Mouse (Mus musculus): ENCODE measurements at regions not wholly inside any gene's neighbourhood (a gene's known extent, or its start where the extent isn't known, plus 50 kb on each side); places are given as distances from the start of the nearest gene placed in this dataset.

- ATAC-seq (ENCODE audit: insufficient read depth, low FRiP score) = no peak
- Histone ChIP-seq H3K9me3 (replicated peaks; ENCODE audit: control insufficient read depth, low read length) (no peaks in the 10 kb centered on the region), H3K36me3 (ENCODE audit: control insufficient read depth, insufficient read depth, low read length) (no peaks in the 10 kb centered on the region), H3K9ac (ENCODE audit: low read length) (no peak overlapping the region), H3K27me3 (ENCODE audit: control insufficient read depth, insufficient read depth, low read length) (no peaks in the 10 kb centered on the region), H3K4me3 (replicated peaks; ENCODE audit: low read length) (no peak overlapping the region), H3K4me1 (ENCODE audit: control insufficient read depth, insufficient read depth, low read length) (peaks cover 8% of the 10 kb centered on the region; the same call in 1 of the 2 replicates), H3K4me2 (ENCODE audit: low read depth, low read length) (no peak overlapping the region), H3K27ac (ENCODE audit: low read length) (no peak overlapping the region)
- WGBS = 18% methylated on average over 1 of the region's 1 CpGs
Measured at GRCm38 (mm10) chr7:129862966-129863365, 271.3 kb downstream of the Wdr11 start.

GRCm38 (mm10) chr7:129865536-129865935 lies 273.9 kb downstream of the Wdr11 start:
- no peaks in the 10 kb centered on the region for H3K36me3 ChIP-seq (ENCODE audit: control insufficient read depth, insufficient read depth, low read length)
- H3K4me1 ChIP-seq (ENCODE audit: control insufficient read depth, insufficient read depth, low read length) = 0 out of 2 replicates have a peak, but pooled peaks cover 3% of the 10 kb centered on the region
- no peaks in the 10 kb centered on the region for H3K27me3 ChIP-seq (ENCODE audit: control insufficient read depth, insufficient read depth, low read length)
- WGBS = 66% methylated on average over 3 of the region's 3 CpGs
- no peak overlapping the region for H3K4me2 ChIP-seq (ENCODE audit: low read depth, low read length)
- H3K27ac ChIP-seq (ENCODE audit: low read length) = no peak overlapping the region
- no peak overlapping the region for H3K4me3 ChIP-seq (replicated peaks; ENCODE audit: low read length)
- no peak overlapping the region for H3K9ac ChIP-seq (ENCODE audit: low read length)
- H3K9me3 ChIP-seq (replicated peaks; ENCODE audit: control insufficient read depth, low read length) = no peaks in the 10 kb centered on the region
- no peak for ATAC-seq (ENCODE audit: insufficient read depth, low FRiP score)

GRCm38 (mm10) chr7:129872208-129872790 lies 280.6 kb downstream of the Wdr11 start:
- Histone ChIP-seq H3K27ac (ENCODE audit: low read length) (no peak overlapping the region), H3K4me1 (ENCODE audit: control insufficient read depth, insufficient read depth, low read length) (peaks cover 5% of the 10 kb centered on the region; the same call in 1 of the 2 replicates), H3K27me3 (ENCODE audit: control insufficient read depth, insufficient read depth, low read length) (no peaks in the 10 kb centered on the region), H3K4me2 (ENCODE audit: low read depth, low read length) (no peak overlapping the region), H3K36me3 (ENCODE audit: control insufficient read depth, insufficient read depth, low read length) (no peaks in the 10 kb centered on the region), H3K9ac (ENCODE audit: low read length) (no peak overlapping the region), H3K4me3 (replicated peaks; ENCODE audit: low read length) (no peak overlapping the region), H3K9me3 (replicated peaks; ENCODE audit: control insufficient read depth, low read length) (no peaks in the 10 kb centered on the region)
- WGBS = 81% methylated on average over 11 of the region's 11 CpGs
- no peak for ATAC-seq (ENCODE audit: insufficient read depth, low FRiP score)

- Histone ChIP-seq H3K9ac (ENCODE audit: low read length) (no peak overlapping the region), H3K4me1 (ENCODE audit: control insufficient read depth, insufficient read depth, low read length) (peaks cover 5% of the 10 kb centered on the region; the same call in 1 of the 2 replicates), H3K27ac (ENCODE audit: low read length) (peak overlapping the region; percentile 47), H3K4me3 (replicated peaks; ENCODE audit: low read length) (no peak overlapping the region), H3K27me3 (ENCODE audit: control insufficient read depth, insufficient read depth, low read length) (no peaks in the 10 kb centered on the region), H3K9me3 (replicated peaks; ENCODE audit: control insufficient read depth, low read length) (no peaks in the 10 kb centered on the region), H3K4me2 (ENCODE audit: low read depth, low read length) (no peak overlapping the region), H3K36me3 (ENCODE audit: control insufficient read depth, insufficient read depth, low read length) (no peaks in the 10 kb centered on the region)
- WGBS = 48% methylated on average over 7 of the region's 7 CpGs
- ATAC-seq (ENCODE audit: insufficient read depth, low FRiP score) = no peak
Measured at GRCm38 (mm10) chr7:129876202-129876851, 284.7 kb downstream of the Wdr11 start.

GRCm38 (mm10) chr7:129876852-129877223 lies 285.2 kb downstream of the Wdr11 start:
- Histone ChIP-seq H3K9ac (ENCODE audit: low read length) (no peak overlapping the region), H3K27ac (ENCODE audit: low read length) (no peak overlapping the region), H3K36me3 (ENCODE audit: control insufficient read depth, insufficient read depth, low read length) (no peaks in the 10 kb centered on the region), H3K4me3 (replicated peaks; ENCODE audit: low read length) (no peak overlapping the region), H3K4me2 (ENCODE audit: low read depth, low read length) (no peak overlapping the region), H3K27me3 (ENCODE audit: control insufficient read depth, insufficient read depth, low read length) (no peaks in the 10 kb centered on the region), H3K4me1 (ENCODE audit: control insufficient read depth, insufficient read depth, low read length) (peaks cover 5% of the 10 kb centered on the region; the same call in 1 of the 2 replicates), H3K9me3 (replicated peaks; ENCODE audit: control insufficient read depth, low read length) (no peaks in the 10 kb centered on the region)
- ATAC-seq (ENCODE audit: insufficient read depth, low FRiP score) = no peak

GRCm38 (mm10) chr7:129896291-129896690 lies 304.6 kb downstream of the Wdr11 start:
- Histone ChIP-seq H3K27ac (ENCODE audit: low read length) (no peak overlapping the region), H3K27me3 (ENCODE audit: control insufficient read depth, insufficient read depth, low read length) (no peaks in the 10 kb centered on the region), H3K9me3 (replicated peaks; ENCODE audit: control insufficient read depth, low read length) (peaks cover 7% of the 10 kb centered on the region), H3K4me2 (ENCODE audit: low read depth, low read length) (no peak overlapping the region), H3K9ac (ENCODE audit: low read length) (no peak overlapping the region), H3K4me3 (replicated peaks; ENCODE audit: low read length) (no peak overlapping the region), H3K4me1 (ENCODE audit: control insufficient read depth, insufficient read depth, low read length) (no peaks in the 10 kb centered on the region), H3K36me3 (ENCODE audit: control insufficient read depth, insufficient read depth, low read length) (no peaks in the 10 kb centered on the region)
- no peak for ATAC-seq (ENCODE audit: insufficient read depth, low FRiP score)
- 69% methylated on average over 7 of the region's 7 CpGs for WGBS

- H3K9ac ChIP-seq (ENCODE audit: low read length) = no peak overlapping the region
- 64% methylated on average over 3 of the region's 3 CpGs for WGBS
Measured at GRCm38 (mm10) chr7:129897511-129897910, 305.8 kb downstream of the Wdr11 start.

GRCm38 (mm10) chr7:129902256-129902655 lies 310.6 kb downstream of the Wdr11 start:
- ATAC-seq (ENCODE audit: insufficient read depth, low FRiP score) = no peak
- H3K36me3 ChIP-seq (ENCODE audit: control insufficient read depth, insufficient read depth, low read length) = no peaks in the 10 kb centered on the region
- no peak overlapping the region for H3K4me3 ChIP-seq (replicated peaks; ENCODE audit: low read length)
- WGBS = 82% methylated on average over 4 of the region's 4 CpGs
- no peak overlapping the region for H3K4me2 ChIP-seq (ENCODE audit: low read depth, low read length)
- no peaks in the 10 kb centered on the region for H3K27me3 ChIP-seq (ENCODE audit: control insufficient read depth, insufficient read depth, low read length)
- no peak overlapping the region for H3K9ac ChIP-seq (ENCODE audit: low read length)
- no peaks in the 10 kb centered on the region for H3K4me1 ChIP-seq (ENCODE audit: control insufficient read depth, insufficient read depth, low read length)
- no peak overlapping the region for H3K27ac ChIP-seq (ENCODE audit: low read length)
- H3K9me3 ChIP-seq (replicated peaks; ENCODE audit: control insufficient read depth, low read length) = no peaks in the 10 kb centered on the region

More at GRCm38 (mm10) chr7:129897511-129897910, 305.8 kb downstream of the Wdr11 start:
- H3K4me1 ChIP-seq (ENCODE audit: control insufficient read depth, insufficient read depth, low read length) = no peaks in the 10 kb centered on the region
- ATAC-seq (ENCODE audit: insufficient read depth, low FRiP score) = no peak
- no peaks in the 10 kb centered on the region for H3K27me3 ChIP-seq (ENCODE audit: control insufficient read depth, insufficient read depth, low read length)
- H3K9me3 ChIP-seq (replicated peaks; ENCODE audit: control insufficient read depth, low read length) = no peaks in the 10 kb centered on the region
- no peak overlapping the region for H3K4me2 ChIP-seq (ENCODE audit: low read depth, low read length)
- no peaks in the 10 kb centered on the region for H3K36me3 ChIP-seq (ENCODE audit: control insufficient read depth, insufficient read depth, low read length)
- H3K4me3 ChIP-seq (replicated peaks; ENCODE audit: low read length) = no peak overlapping the region
- H3K27ac ChIP-seq (ENCODE audit: low read length) = no peak overlapping the region

GRCm38 (mm10) chr7:129903126-129903525 lies 311.5 kb downstream of the Wdr11 start:
- Histone ChIP-seq H3K27me3 (ENCODE audit: control insufficient read depth, insufficient read depth, low read length) (no peaks in the 10 kb centered on the region), H3K9me3 (replicated peaks; ENCODE audit: control insufficient read depth, low read length) (no peaks in the 10 kb centered on the region), H3K9ac (ENCODE audit: low read length) (no peak overlapping the region), H3K4me1 (ENCODE audit: control insufficient read depth, insufficient read depth, low read length) (no peaks in the 10 kb centered on the region), H3K36me3 (ENCODE audit: control insufficient read depth, insufficient read depth, low read length) (no peaks in the 10 kb centered on the region), H3K4me2 (ENCODE audit: low read depth, low read length) (no peak overlapping the region), H3K4me3 (replicated peaks; ENCODE audit: low read length) (no peak overlapping the region), H3K27ac (ENCODE audit: low read length) (no peak overlapping the region)
- ATAC-seq (ENCODE audit: insufficient read depth, low FRiP score) = no peak
- 75% methylated on average over 5 of the region's 5 CpGs for WGBS
